Mouse (Mus musculus) midbrain, postnatal 0 days (tissue): ENCODE data around the gene Gemin8. TPM values are rescaled to one million over a fixed set of nuclear protein-coding genes. Genes with fewer than 3 reads are reported as not detected.

Source experiments
- ATAC-seq: fragments of 200-750 bp; cut with Nextera tagmentation; 2 replicates; pipeline ENCODE4 v1.8.0; 2017; ENCODE audit warnings: moderate number of reproducible peaks, mild to moderate bottlenecking, moderate TSS enrichment, moderate library complexity; ENCODE audit not compliant: low FRiP score
- DNase-seq: peaks from one replicate; pipeline ENCODE4 v3.0.0-alpha.2; 2015; ENCODE audit warnings: low spot score
- H3K27ac ChIP-seq: fragments of 300-500 bp; sonication (generic); 2 replicates; pipeline ENCODE4 v1.5.1; 2014; ENCODE audit warnings: low read depth, mild to moderate bottlenecking, low read length, mixed read lengths
- H3K27me3 ChIP-seq: fragments of 300-500 bp; sonication (generic); 2 replicates; pipeline ENCODE4 v1.6.1; 2014; ENCODE audit warnings: low read length, control low read depth, mixed read lengths; ENCODE audit not compliant: insufficient read depth
- H3K36me3 ChIP-seq: fragments of 300-500 bp; sonication (generic); 2 replicates; pipeline ENCODE4 v1.6.1; 2014; ENCODE audit warnings: low read length, control low read depth, mixed read lengths; ENCODE audit not compliant: insufficient read depth
- H3K4me1 ChIP-seq: fragments of 300-500 bp; sonication (generic); 2 replicates; pipeline ENCODE4 v1.6.1; 2014; ENCODE audit warnings: mild to moderate bottlenecking, control low read depth, antibody characterized with exemption, low read length, mixed read lengths; ENCODE audit not compliant: insufficient read depth
- H3K4me2 ChIP-seq: fragments of 300-500 bp; sonication (generic); 2 replicates; pipeline ENCODE4 v1.6.1; 2014; ENCODE audit warnings: low read depth, mild to moderate bottlenecking, low read length, mixed read lengths; ENCODE audit not compliant: poor library complexity, severe bottlenecking
- H3K4me3 ChIP-seq: fragments of 300-500 bp; sonication (generic); 2 replicates; pipeline ENCODE4 v1.5.1; 2014; ENCODE audit warnings: low read depth, mild to moderate bottlenecking, low read length, moderate library complexity
- H3K9ac ChIP-seq: fragments of 300-500 bp; sonication (generic); replicated peaks from 2 replicates; pipeline ENCODE4 v1.6.1; 2014; ENCODE audit warnings: mild to moderate bottlenecking, low read length, moderate library complexity, mixed read lengths; ENCODE audit not compliant: poor library complexity, severe bottlenecking
- H3K9me3 ChIP-seq: fragments of 300-500 bp; sonication (generic); 2 replicates; pipeline ENCODE4 v1.6.1; 2016; ENCODE audit warnings: low read length, control low read depth
- CTCF ChIP-seq: IDR thresholded peaks from 2 replicates; pipeline ENCODE4 v1.5.1; 2016; ENCODE audit warnings: antibody characterized with exemption, mild to moderate bottlenecking
- WGBS: fragments of 180-500 bp; shearing (Covaris S2); extraction: QIAGEN DNeasy Blood & Tissue Kit; methylation state at CpG from one replicate; pipeline ENCODE4 v1.1.7; 2014; 5-methylcytosine and 5-hydroxymethylcytosine counted together
- polyA plus RNA-seq: library from polyadenylated mRNA; unstranded; fragments of >200 nt; fragmentation: Nextera tagmentation; extraction: Ambion mirVana; gene quantifications from 2 replicates; pipeline ENCODE4 v1.2.1, GENCODE M21; 2015
- total RNA-seq: library from RNA; depleted of rRNA; stranded (reverse); fragments of >200 nt; gene quantifications from 2 replicates; pipeline ENCODE4 v1.2.3, GENCODE M21; 2014; rRNA removed

The Gemin8 gene
- 7.6 TPM in 2 replicates for total RNA-seq
- polyA plus RNA-seq = 6.2 and 6.5 TPM in 2 replicates

DNA sequence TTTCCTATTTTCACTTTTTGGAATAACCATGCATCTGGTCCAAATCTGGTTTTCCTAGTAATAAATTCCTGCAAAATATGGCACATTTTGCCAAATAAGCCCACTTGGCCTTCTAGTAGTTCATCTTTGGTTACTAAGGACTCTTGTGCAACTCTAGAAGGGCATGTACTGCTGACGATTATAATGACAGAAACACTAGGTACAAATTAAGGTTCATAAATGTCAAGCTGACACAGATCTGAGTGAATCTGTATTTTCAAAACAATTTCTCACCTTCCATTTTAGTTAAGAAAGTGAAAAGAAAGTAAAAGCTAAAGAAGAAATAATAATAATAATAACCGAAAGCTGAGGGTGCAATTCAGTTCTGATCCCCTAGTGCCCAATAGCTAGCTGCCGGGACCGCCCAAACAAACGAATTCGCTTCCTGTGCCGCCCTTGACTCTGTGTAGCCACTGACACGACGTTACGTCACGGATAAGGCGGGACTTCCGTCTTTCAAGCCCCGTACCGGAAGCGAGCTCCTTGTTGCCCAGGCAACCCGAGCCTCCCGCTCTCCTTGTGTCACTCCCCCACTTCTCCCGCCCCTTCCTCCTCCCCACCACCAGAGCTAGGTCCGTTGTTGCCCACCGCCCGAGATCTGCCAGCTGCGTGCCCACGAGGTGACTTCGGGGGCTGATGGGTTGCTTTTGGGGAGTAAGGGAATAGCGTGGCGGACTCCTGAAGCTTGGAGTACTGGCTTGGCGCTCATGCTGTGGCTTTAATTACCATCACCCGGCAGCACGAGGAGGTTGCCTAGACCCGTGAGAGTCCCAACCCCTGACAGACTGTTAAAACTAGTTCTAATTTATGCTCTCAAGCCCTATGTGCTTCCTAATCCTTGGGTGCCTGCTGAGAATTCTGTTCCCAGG is at the start of gene Gemin8:
TSS of gene Gemin8 (plus strand) at position 563 of the 908 bp plus-strand sequence.
- Histone ChIP-seq H3K9me3 (no peaks in the 10 kb centered on the region), H3K27ac (peak within 1 kb of the TSS; percentile 63; the same call in 1 of the 2 replicates), H3K4me3 (peak within 1 kb of the TSS; percentile 44), H3K9ac (peak within 1 kb of the TSS; percentile 50; the same call in 1 of the 2 replicates), H3K4me2 (peak within 1 kb of the TSS; percentile 51), H3K4me1 (no peaks in the 10 kb centered on the region), H3K36me3 (no peaks in the 10 kb centered on the region), H3K27me3 (no peaks in the 10 kb centered on the region)
- DNase-seq (peak; percentile 98), ATAC-seq (peak; percentile 97)
- peak; percentile 47 for TF ChIP-seq CTCF
- 13% methylated on average over 31 of the region's 31 CpGs for WGBS

DNA sequence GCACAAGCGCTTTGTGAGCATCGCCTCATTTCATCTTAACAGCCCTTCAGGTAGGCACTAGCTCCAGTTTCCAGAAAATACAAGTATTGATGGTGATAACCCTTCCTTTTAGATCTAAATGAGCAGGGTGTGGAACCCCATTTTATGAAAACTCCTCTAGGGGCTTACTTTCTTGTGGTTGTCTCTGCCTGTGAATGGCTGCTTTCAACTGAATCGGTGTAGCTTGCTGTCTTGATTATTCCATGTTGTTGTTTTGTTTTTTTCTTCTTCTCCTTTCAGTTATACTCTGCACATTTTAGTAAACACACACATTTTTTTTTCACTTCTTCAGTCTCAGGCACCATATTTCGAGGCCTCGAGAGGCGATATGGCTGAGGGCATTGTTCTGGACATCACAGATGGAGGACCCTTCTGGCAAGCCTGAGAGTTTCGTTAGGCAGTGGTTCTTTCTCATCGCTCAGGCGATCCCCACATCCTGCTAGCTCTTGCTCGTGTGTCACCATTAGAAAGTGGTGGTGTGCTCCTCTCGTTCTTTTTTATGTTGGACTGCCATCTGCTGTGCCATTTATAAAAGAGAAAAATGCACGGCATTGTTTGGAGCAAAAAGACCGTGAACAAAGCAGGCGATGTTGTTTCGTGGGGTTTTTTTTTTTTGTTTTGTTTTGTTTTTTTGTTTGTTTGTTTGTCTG is 23.0 kb upstream of the Gemin8 start:
- no peaks in the 10 kb centered on the region for H3K36me3 ChIP-seq
- ATAC-seq (peak; percentile 80), DNase-seq (peak; percentile 76)
- H3K4me3 ChIP-seq = no peak overlapping the region
- no peaks in the 10 kb centered on the region for H3K4me1 ChIP-seq
- H3K27me3 ChIP-seq = no peaks in the 10 kb centered on the region
- 0 out of 2 replicates have a peak overlapping the region, but pooled peaks have one; percentile 6 for H3K4me2 ChIP-seq
- H3K9me3 ChIP-seq = no peaks in the 10 kb centered on the region
- TF ChIP-seq CTCF = peak; percentile 76
- H3K27ac ChIP-seq = no peak overlapping the region
- WGBS = 47% methylated on average over 15 of the region's 15 CpGs
- H3K9ac ChIP-seq = no peak overlapping the region

DNA sequence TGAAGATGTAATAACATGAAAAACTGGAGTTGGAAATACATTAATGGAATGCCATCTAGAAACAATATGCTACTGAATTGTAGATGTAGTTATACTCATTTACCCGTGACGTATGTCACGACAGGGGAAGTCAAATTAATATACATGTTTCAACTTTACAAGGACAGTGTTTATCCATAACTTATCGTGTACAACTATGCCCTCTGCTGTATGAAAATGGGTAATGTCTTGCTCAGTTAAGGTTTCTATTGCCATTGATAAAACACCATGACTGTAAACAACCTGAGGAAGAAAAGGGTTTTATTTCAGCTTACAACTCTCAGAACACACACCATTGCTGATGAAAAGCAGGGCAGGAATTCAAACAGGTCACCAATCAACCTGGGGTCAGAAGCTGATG is 7.5 kb upstream of the Gemin8 start:
- no peak overlapping the region for H3K4me2 ChIP-seq
- WGBS = 54% methylated on average over 4 of the region's 4 CpGs
- H3K27ac ChIP-seq = no peak overlapping the region
- ATAC-seq = no peak
- no peaks in the 10 kb centered on the region for H3K4me1 ChIP-seq
- TF ChIP-seq CTCF = peak; percentile 69
- H3K36me3 ChIP-seq = no peaks in the 10 kb centered on the region
- no peaks in the 10 kb centered on the region for H3K9me3 ChIP-seq
- peak; percentile 27 for DNase-seq
- no peak overlapping the region for H3K9ac ChIP-seq
- no peaks in the 10 kb centered on the region for H3K27me3 ChIP-seq
- no peak overlapping the region for H3K4me3 ChIP-seq

DNA sequence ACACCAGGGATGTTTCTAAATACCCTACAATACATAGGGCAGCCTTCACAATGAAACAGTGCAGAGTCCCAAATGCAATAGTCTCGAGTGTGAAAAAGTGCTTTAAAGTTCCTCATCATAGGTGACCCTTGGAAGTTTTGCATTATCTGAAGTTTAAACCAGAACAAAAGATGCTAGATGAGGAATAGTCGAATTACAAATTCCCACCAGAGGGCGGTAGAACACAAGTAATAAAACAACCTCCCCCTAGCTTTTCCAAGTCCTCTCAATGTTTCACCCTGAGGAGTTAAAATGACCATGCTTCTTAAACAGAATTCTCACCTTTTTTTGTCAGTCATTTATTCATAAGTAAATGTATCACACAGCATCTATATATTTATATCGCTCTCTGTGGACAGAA is 2.9 kb upstream of the Gemin8 start:
- H3K9ac ChIP-seq = no peak overlapping the region

DNA sequence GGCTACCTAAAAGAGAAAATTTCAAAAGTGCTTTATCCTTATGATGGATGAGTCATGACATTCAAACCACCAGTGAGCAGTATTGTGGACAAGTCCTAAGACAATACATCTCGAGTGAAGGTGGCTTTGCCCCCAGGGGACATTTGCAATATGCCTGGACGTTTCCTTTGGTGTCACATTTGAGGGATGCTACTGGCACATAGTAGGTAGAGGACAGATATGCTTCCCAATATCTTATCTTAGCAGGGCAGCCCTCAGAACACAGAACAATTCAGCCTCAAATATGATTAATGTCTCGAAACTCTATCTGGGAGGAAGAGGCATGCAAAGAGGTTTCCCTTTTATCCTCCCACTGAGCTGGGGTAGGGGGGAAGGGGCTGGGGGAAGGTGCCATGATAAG is 2.3 kb upstream of the Gemin8 start:
- no peak for DNase-seq
- no peak for ATAC-seq
- 68% methylated on average over 3 of the region's 3 CpGs for WGBS

More for the DNA sequence above, 2.9 kb upstream of the Gemin8 start:
- peak; percentile 59 for DNase-seq
- Histone ChIP-seq H3K9me3 (no peaks in the 10 kb centered on the region), H3K4me3 (no peak overlapping the region), H3K36me3 (no peaks in the 10 kb centered on the region), H3K27ac (no peak overlapping the region), H3K4me1 (no peaks in the 10 kb centered on the region), H3K4me2 (no peak overlapping the region), H3K27me3 (no peaks in the 10 kb centered on the region)
- no peak for ATAC-seq
- 12% methylated on average over 4 of the region's 4 CpGs for WGBS
- TF ChIP-seq CTCF = peak; percentile 74

More for the DNA sequence above, 2.3 kb upstream of the Gemin8 start:
- Histone ChIP-seq H3K27me3 (no peaks in the 10 kb centered on the region), H3K4me2 (no peak overlapping the region), H3K4me1 (no peaks in the 10 kb centered on the region), H3K9me3 (no peaks in the 10 kb centered on the region), H3K9ac (no peak overlapping the region), H3K27ac (no peak overlapping the region), H3K4me3 (no peak overlapping the region), H3K36me3 (no peaks in the 10 kb centered on the region)
- TF ChIP-seq CTCF = no peak
